Mouse (Mus musculus) lung, adult 2 months (tissue): ENCODE data around the gene Esyt3.

Experiments
- CTCF ChIP-seq: fragments of 200-500 bp; IDR thresholded peaks from 2 replicates; pipeline ENCODE4 v1.5.1; 2011; ENCODE audit warnings: mild to moderate bottlenecking, low read length, control low read depth; ENCODE audit not compliant: insufficient read depth
- POLR2A ChIP-seq: fragments of 200-500 bp; IDR thresholded peaks from 2 replicates; pipeline ENCODE4 v1.6.1; 2011; ENCODE audit warnings: low read depth, mild to moderate bottlenecking, control low read depth, low read length, borderline replicate concordance; ENCODE audit errors: extremely low read depth

GRCm38 (mm10) chr9:99359012-99359411 is 655 bp upstream of the Esyt3 start:
- no peak for TF ChIP-seq POLR2A
- no peak for TF ChIP-seq CTCF
